Comparison of ENCODE assay signal across 8 mouse cellular contexts in the genomic region with DNA sequence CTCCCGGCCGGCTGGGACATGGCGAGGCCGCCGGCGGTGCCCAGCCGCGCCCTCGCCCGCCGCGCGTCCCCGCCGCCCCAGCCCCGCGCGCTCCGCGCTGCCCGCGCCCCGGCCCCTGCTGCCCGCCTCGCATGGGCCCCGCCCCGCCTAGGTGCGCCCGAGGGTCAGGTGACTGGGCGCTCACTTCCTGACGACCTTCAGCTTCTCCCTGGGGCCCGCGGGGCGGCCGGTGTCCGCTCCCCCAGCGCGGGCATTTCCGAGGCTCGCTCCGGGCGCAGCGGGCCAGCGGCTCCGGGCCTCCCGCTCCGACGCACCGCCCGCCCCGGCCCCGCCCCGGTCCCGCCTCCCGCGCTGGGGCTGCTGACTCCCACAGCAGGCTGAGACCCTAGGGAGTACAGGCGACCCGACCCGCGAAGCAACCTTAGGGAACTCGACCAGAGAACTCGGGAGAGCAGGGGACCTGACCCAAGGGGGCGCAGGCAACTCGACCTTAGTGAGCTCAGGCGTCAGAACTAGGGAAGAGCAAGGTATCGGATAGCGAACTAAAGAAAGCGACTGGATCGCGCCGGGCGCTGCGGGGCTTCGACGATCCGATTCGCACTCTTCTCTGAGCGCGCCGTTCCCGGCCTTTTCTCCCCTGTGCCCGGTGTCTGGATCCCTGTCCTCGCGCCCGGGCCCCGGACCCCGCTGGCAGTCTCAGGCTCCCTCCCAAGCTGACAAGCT.
DNase-seq lines count a peak whose midpoint lies in the region; ATAC-seq and TF ChIP-seq lines count a peak whose summit lies in the region.

No protein-coding gene starts in this region.

- no peak for TF ChIP-seq CTCF in G1E (IDR thresholded peaks at IDR 0.05; ENCODE audit: low read depth, low read length)
- no peak for TF ChIP-seq CTCF in bone marrow macrophage, adult 2 months (IDR thresholded peaks at IDR 0.05; ENCODE audit: low read depth, low read length)

- H3K9me3 ChIP-seq in G1E (replicated peaks) = peaks cover 7% of the 10 kb centered on the region
- no peaks in the 10 kb centered on the region for H3K9me3 ChIP-seq in forebrain, embryonic 15.5 days
- H3K9me3 ChIP-seq in hindbrain, embryonic 14.5 days (ENCODE audit: control insufficient read depth, low read length) = no peaks in the 10 kb centered on the region
- no peaks in the 10 kb centered on the region for H3K9me3 ChIP-seq in limb, embryonic 12.5 days
- no peaks in the 10 kb centered on the region for H3K9me3 ChIP-seq in midbrain, embryonic 12.5 days

- peak overlapping the region; percentile 98 for H3K4me2 ChIP-seq in forebrain, embryonic 15.5 days (replicated peaks)
- peak overlapping the region; percentile 99 for H3K4me2 ChIP-seq in hindbrain, embryonic 14.5 days (replicated peaks)
- peak overlapping the region; percentile 94 for H3K4me2 ChIP-seq in limb, embryonic 12.5 days
- peak overlapping the region; percentile 97 for H3K4me2 ChIP-seq in midbrain, embryonic 12.5 days (replicated peaks)

- WGBS in forebrain, embryonic 15.5 days = under 1% methylated on average over 86 of the region's 87 CpGs
- WGBS in hindbrain, embryonic 14.5 days = under 1% methylated on average over 86 of the region's 87 CpGs
- WGBS in limb, embryonic 12.5 days = under 1% methylated on average over 86 of the region's 87 CpGs
- WGBS in midbrain, embryonic 12.5 days = under 1% methylated on average over 83 of the region's 87 CpGs

- peaks cover 29% of the 10 kb centered on the region for H3K4me1 ChIP-seq in G1E (ENCODE audit: insufficient read depth, low read depth, low read length)
- peaks cover 2% of the 10 kb centered on the region for H3K4me1 ChIP-seq in bone marrow macrophage, adult 2 months (ENCODE audit: control insufficient read depth, insufficient read depth, low read length)
- peaks cover 27% of the 10 kb centered on the region for H3K4me1 ChIP-seq in forebrain, embryonic 15.5 days
- peaks cover 20% of the 10 kb centered on the region for H3K4me1 ChIP-seq in hindbrain, embryonic 14.5 days (replicated peaks; ENCODE audit: control insufficient read depth, insufficient read depth, low read length)
- H3K4me1 ChIP-seq in limb, embryonic 12.5 days (replicated peaks) = peaks cover 29% of the 10 kb centered on the region
- peaks cover 29% of the 10 kb centered on the region for H3K4me1 ChIP-seq in midbrain, embryonic 12.5 days

- peak overlapping the region; percentile 60 for H3K9ac ChIP-seq in forebrain, embryonic 15.5 days (replicated peaks)
- H3K9ac ChIP-seq in hindbrain, embryonic 14.5 days = peak overlapping the region; percentile 76
- H3K9ac ChIP-seq in limb, embryonic 12.5 days (replicated peaks) = peak overlapping the region; percentile 59
- peak overlapping the region; percentile 64 for H3K9ac ChIP-seq in midbrain, embryonic 12.5 days (replicated peaks)

- TF ChIP-seq POLR2A in bone marrow macrophage, adult 2 months (IDR thresholded peaks at IDR 0.05; ENCODE audit: borderline replicate concordance, low read depth, low read length) = no peak

- H3K27ac ChIP-seq in bone marrow macrophage, adult 2 months (ENCODE audit: insufficient read depth, low read depth, low read length) = no peak overlapping the region
- no peak overlapping the region for H3K27ac ChIP-seq in forebrain, embryonic 15.5 days (replicated peaks)
- H3K27ac ChIP-seq in hindbrain, embryonic 14.5 days = no peak overlapping the region
- H3K27ac ChIP-seq in limb, embryonic 12.5 days = no peak overlapping the region
- peak overlapping the region; percentile 30; the same call in 1 of the 2 replicates for H3K27ac ChIP-seq in midbrain, embryonic 12.5 days (replicated peaks)

- H3K27me3 ChIP-seq in G1E (ENCODE audit: insufficient read depth, low read length) = peaks cover 31% of the 10 kb centered on the region
- peaks cover 32% of the 10 kb centered on the region; the same call in 1 of the 2 replicates for H3K27me3 ChIP-seq in forebrain, embryonic 15.5 days
- peaks cover 10% of the 10 kb centered on the region; the same call in 1 of the 2 replicates for H3K27me3 ChIP-seq in hindbrain, embryonic 14.5 days (ENCODE audit: control insufficient read depth, insufficient read depth, low read length)
- H3K27me3 ChIP-seq in limb, embryonic 12.5 days = peaks cover 67% of the 10 kb centered on the region
- peaks cover 66% of the 10 kb centered on the region for H3K27me3 ChIP-seq in midbrain, embryonic 12.5 days

- peaks cover 27% of the 10 kb centered on the region for H3K36me3 ChIP-seq in G1E (replicated peaks)
- H3K36me3 ChIP-seq in forebrain, embryonic 15.5 days = no peaks in the 10 kb centered on the region
- no peaks in the 10 kb centered on the region for H3K36me3 ChIP-seq in hindbrain, embryonic 14.5 days (replicated peaks; ENCODE audit: control insufficient read depth, insufficient read depth)
- H3K36me3 ChIP-seq in limb, embryonic 12.5 days = no peaks in the 10 kb centered on the region
- H3K36me3 ChIP-seq in midbrain, embryonic 12.5 days = no peaks in the 10 kb centered on the region

- ATAC-seq in G1E (ENCODE audit: extremely low read depth, insufficient number of reproducible peaks, low FRiP score, poor library complexity, severe bottlenecking) = no peak
- peak; percentile 76 for ATAC-seq in forebrain, embryonic 15.5 days (replicated peaks)
- ATAC-seq in hindbrain, embryonic 14.5 days (ENCODE audit: low FRiP score) = peak; percentile 47
- peak; percentile 43; the same call in 1 of the 2 replicates for ATAC-seq in limb, embryonic 12.5 days (ENCODE audit: insufficient number of reproducible peaks, insufficient read depth, low FRiP score, low TSS enrichment, low read depth)
- ATAC-seq in midbrain, embryonic 12.5 days (ENCODE audit: low FRiP score, low read depth) = peak; percentile 69; the same call in 1 of the 2 replicates

- peak overlapping the region; percentile 64; the same call in 1 of the 2 replicates for H3K4me3 ChIP-seq in G1E (ENCODE audit: low read depth, low read length)
- peak overlapping the region; percentile 45 for H3K4me3 ChIP-seq in bone marrow macrophage, adult 2 months (ENCODE audit: insufficient read depth, low read length)
- H3K4me3 ChIP-seq in forebrain, embryonic 15.5 days = peak overlapping the region; percentile 56
- peak overlapping the region; percentile 65 for H3K4me3 ChIP-seq in hindbrain, embryonic 14.5 days (replicated peaks; ENCODE audit: low read length)
- peak overlapping the region; percentile 68 for H3K4me3 ChIP-seq in limb, embryonic 12.5 days (replicated peaks)
- peak overlapping the region; percentile 73 for H3K4me3 ChIP-seq in midbrain, embryonic 12.5 days

- DNase-seq in G1E (ENCODE audit: low spot score) = no peak
- peak; percentile 42 for DNase-seq in hindbrain, embryonic 14.5 days (ENCODE audit: low spot score)
- DNase-seq in spleen, postnatal 14 days (ENCODE audit: low spot score in 2 of 2) = peak; percentile 17 to 21
- DNase-seq in frontal cortex, adult 2 months (ENCODE audit: extremely low spot score in 1 of 2, low spot score in 1 of 2) = no peak

Comparison
In these comparisons a context has a peak if more than half of its experiments do, and no peak if none do; other contexts are left out.
1. DNase-seq: peak in hindbrain, embryonic 14.5 days (single experiment) and spleen, postnatal 14 days (2 of 2); none in G1E (single experiment) and frontal cortex, adult 2 months (0 of 2).
2. Peak in every context shown above with its lines, with median percentiles within 50 percentile points of each other: H3K4me3 ChIP-seq, H3K4me2 ChIP-seq and H3K9ac ChIP-seq.